Mouse (Mus musculus) midbrain, embryonic 13.5 days (tissue): ENCODE results near the gene Ctrl. TPM values are rescaled to one million over a fixed set of nuclear protein-coding genes. Genes with fewer than 3 reads are reported as not detected.

Experiments
- ATAC-seq: fragments of 200-750 bp; cut with Nextera tagmentation; 2 replicates; pipeline ENCODE4 v1.8.0; 2017; ENCODE audit warnings: mild to moderate bottlenecking, moderate TSS enrichment, moderate library complexity
- H3K27ac ChIP-seq: fragments of 300-500 bp; sonication (generic); 2 replicates; pipeline ENCODE4 v1.5.1; 2015; ENCODE audit warnings: inconsistent platforms, mild to moderate bottlenecking, moderate library complexity
- H3K27me3 ChIP-seq: fragments of 300-500 bp; sonication (generic); 2 replicates; pipeline ENCODE4 v1.6.1; 2015; ENCODE audit warnings: mild to moderate bottlenecking, inconsistent platforms
- H3K36me3 ChIP-seq: fragments of 300-500 bp; sonication (generic); 2 replicates; pipeline ENCODE4 v1.6.1; 2015; ENCODE audit warnings: mild to moderate bottlenecking, inconsistent platforms
- H3K4me1 ChIP-seq: fragments of 300-500 bp; sonication (generic); replicated peaks from 2 replicates; pipeline ENCODE4 v1.6.1; 2015; ENCODE audit warnings: inconsistent platforms
- H3K4me2 ChIP-seq: fragments of 300-500 bp; sonication (generic); replicated peaks from 2 replicates; pipeline ENCODE4 v1.6.1; 2015; ENCODE audit warnings: moderate library complexity, mild to moderate bottlenecking, inconsistent platforms
- H3K4me3 ChIP-seq: fragments of 300-500 bp; sonication (generic); replicated peaks from 2 replicates; pipeline ENCODE4 v1.5.1; 2015; ENCODE audit warnings: mild to moderate bottlenecking, inconsistent platforms
- H3K9ac ChIP-seq: fragments of 300-500 bp; sonication (generic); replicated peaks from 2 replicates; pipeline ENCODE4 v1.6.1; 2015; ENCODE audit warnings: mild to moderate bottlenecking, inconsistent platforms
- H3K9me3 ChIP-seq: fragments of 300-500 bp; sonication (generic); 2 replicates; pipeline ENCODE4 v1.6.1; 2016; ENCODE audit warnings: mild to moderate bottlenecking, inconsistent platforms
- WGBS: fragments of 180-500 bp; shearing (Covaris S2); methylation state at CpG from one replicate; pipeline ENCODE4 v1.1.7; 2015; 5-methylcytosine and 5-hydroxymethylcytosine counted together
- polyA plus RNA-seq: library from polyadenylated mRNA; unstranded; fragments of >200 nt; fragmentation: Nextera tagmentation; extraction: Ambion mirVana; gene quantifications from 2 replicates; pipeline ENCODE4 v1.2.1, GENCODE M21; 2015

Gene Ctrl
- polyA plus RNA-seq, 1 experiment from 2014 or later, result 2.9 TPM

- WGBS, result 79% methylated on average over 14 of the region's 14 CpGs
- H3K9ac ChIP-seq, result no peak overlapping the region
- no peak overlapping the region for H3K4me3 ChIP-seq
- no peaks in the 10 kb centered on the region for H3K36me3 ChIP-seq
- no peak overlapping the region for H3K4me2 ChIP-seq
- peaks cover 19% of the 10 kb centered on the region for H3K27me3 ChIP-seq
- no peaks in the 10 kb centered on the region for H3K9me3 ChIP-seq
- no peak overlapping the region for H3K27ac ChIP-seq
- ATAC-seq, result no peak
- peaks cover 11% of the 10 kb centered on the region for H3K4me1 ChIP-seq
Observed at GRCm38 (mm10) chr8:105961101-105961500, 27.4 kb upstream of the Ctrl start.

GRCm38 (mm10) chr8:105959350-105959749, 25.7 kb upstream of the Ctrl start:
- no peak for ATAC-seq
- H3K4me3 ChIP-seq, result no peak overlapping the region
- WGBS, result 83% methylated on average over 7 of the region's 7 CpGs
- H3K36me3 ChIP-seq, result no peaks in the 10 kb centered on the region
- peaks cover 1% of the 10 kb centered on the region for H3K27me3 ChIP-seq
- no peak overlapping the region for H3K4me2 ChIP-seq
- H3K4me1 ChIP-seq, result no peaks in the 10 kb centered on the region
- H3K27ac ChIP-seq, result no peak overlapping the region
- no peaks in the 10 kb centered on the region for H3K9me3 ChIP-seq
- no peak overlapping the region for H3K9ac ChIP-seq

GRCm38 (mm10) chr8:105957813-105958212, 24.2 kb upstream of the Ctrl start:
- Histone ChIP-seq H3K4me2 (no peak overlapping the region), H3K4me3 (no peak overlapping the region), H3K9ac (no peak overlapping the region), H3K27me3 (no peaks in the 10 kb centered on the region), H3K27ac (no peak overlapping the region), H3K36me3 (no peaks in the 10 kb centered on the region), H3K4me1 (no peaks in the 10 kb centered on the region), H3K9me3 (no peaks in the 10 kb centered on the region)
- ATAC-seq, result no peak
- WGBS, result 62% methylated on average over 2 of the region's 4 CpGs

DNA sequence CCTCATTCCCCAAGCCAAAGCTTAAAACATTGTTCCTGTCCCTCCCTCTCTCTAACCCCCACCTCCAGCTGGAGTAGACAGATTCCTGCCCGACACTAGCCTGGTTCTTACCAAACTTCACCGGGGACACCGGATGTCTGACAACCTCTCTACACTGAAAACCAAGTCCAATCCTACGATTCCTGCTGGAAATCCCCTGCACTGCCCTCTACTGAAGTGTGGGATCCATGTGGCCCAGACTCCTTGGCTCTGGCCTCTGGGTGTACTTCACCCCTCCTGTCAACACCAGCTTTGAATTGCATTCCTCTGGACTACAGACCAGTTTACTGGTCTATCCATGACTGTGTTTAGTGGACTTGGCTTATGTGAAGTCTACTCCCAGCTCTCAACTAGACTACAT, 22.9 kb upstream of the Ctrl start:
- Histone ChIP-seq H3K4me1 (no peaks in the 10 kb centered on the region), H3K36me3 (no peaks in the 10 kb centered on the region), H3K9ac (no peak overlapping the region), H3K27ac (no peak overlapping the region), H3K4me3 (no peak overlapping the region), H3K4me2 (no peak overlapping the region), H3K27me3 (no peaks in the 10 kb centered on the region), H3K9me3 (no peaks in the 10 kb centered on the region)
- 95% methylated on average over 4 of the region's 4 CpGs for WGBS
- no peak for ATAC-seq

DNA sequence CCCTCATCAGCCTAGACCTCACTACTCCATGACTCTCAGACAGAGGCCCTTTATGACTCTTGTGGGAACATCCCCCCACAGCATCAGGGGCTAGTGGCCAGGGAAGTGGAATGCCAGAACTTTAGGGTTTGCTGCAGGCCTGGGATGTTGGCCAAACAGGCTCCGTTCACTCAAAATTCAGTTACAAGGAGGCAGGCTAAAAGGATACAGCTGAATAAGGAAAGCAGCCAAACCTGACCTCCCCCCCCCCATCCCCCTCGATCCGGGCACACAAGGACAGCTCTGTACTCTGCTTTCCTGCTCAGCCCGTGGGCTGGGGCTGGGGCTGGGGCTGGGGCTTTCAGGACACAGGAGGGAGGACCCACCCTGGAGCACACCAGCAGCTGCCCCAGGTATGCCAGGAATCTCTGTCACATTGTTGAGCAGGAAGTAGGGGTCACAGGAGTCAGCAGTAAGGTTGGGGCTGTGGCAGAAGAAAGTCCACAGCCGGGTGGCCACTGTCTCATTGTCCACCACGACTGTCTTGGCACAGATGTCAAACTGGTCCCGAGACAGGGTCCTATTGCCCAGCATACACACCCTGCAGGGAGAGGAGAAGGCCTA, 17.5 kb upstream of the Ctrl start:
- Histone ChIP-seq H3K9me3 (no peaks in the 10 kb centered on the region), H3K27me3 (no peaks in the 10 kb centered on the region), H3K9ac (no peak overlapping the region), H3K4me1 (peaks cover 3% of the 10 kb centered on the region; the same call in 1 of the 2 replicates), H3K4me2 (no peak overlapping the region), H3K36me3 (no peaks in the 10 kb centered on the region), H3K4me3 (no peak overlapping the region), H3K27ac (no peak overlapping the region)
- 69% methylated on average over 7 of the region's 7 CpGs for WGBS
- ATAC-seq, result peak; percentile 81

DNA sequence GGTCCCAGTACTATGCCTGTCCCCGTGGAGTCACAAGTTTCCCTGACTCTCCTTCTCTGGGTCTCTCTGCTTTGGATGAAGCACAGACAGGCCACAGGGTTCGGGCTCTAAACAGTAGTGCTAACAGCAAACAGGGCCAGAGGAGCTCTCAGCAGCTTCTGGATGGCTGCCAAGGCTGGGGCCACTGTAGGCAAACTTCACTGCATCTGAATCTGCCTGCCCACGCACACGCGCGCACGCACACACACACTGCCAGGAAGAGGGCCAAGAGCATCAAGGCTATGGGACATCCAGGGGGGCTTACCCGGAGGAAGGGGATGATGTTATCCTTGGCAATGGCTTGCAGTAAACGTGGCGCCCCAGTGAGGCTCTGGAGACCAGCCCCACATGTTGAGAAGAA, 15.7 kb upstream of the Ctrl start:
- ATAC-seq, result no peak
- Histone ChIP-seq H3K27me3 (no peaks in the 10 kb centered on the region), H3K36me3 (no peaks in the 10 kb centered on the region; the same call in 1 of the 2 replicates), H3K9me3 (no peaks in the 10 kb centered on the region), H3K4me2 (no peak overlapping the region), H3K9ac (no peak overlapping the region), H3K4me1 (peaks cover 3% of the 10 kb centered on the region; the same call in 1 of the 2 replicates), H3K4me3 (no peak overlapping the region), H3K27ac (no peak overlapping the region; the same call in 1 of the 2 replicates)
- 75% methylated on average over 10 of the region's 10 CpGs for WGBS

GRCm38 (mm10) chr8:105943321-105943739, 9.7 kb upstream of the Ctrl start, which contains the start of gene Lcat:
Lcat (minus strand) TSS chr8:105943382.
- Histone ChIP-seq H3K9ac (no peak within 1 kb of the TSS), H3K4me3 (no peak within 1 kb of the TSS), H3K9me3 (no peaks in the 10 kb centered on the region), H3K36me3 (no peaks in the 10 kb centered on the region; the same call in 1 of the 2 replicates), H3K4me2 (no peak within 1 kb of the TSS), H3K27me3 (no peaks in the 10 kb centered on the region), H3K27ac (no peak within 1 kb of the TSS), H3K4me1 (peaks cover 1% of the 10 kb centered on the region)
- 64% methylated on average over 8 of the region's 8 CpGs for WGBS
- no peak for ATAC-seq

GRCm38 (mm10) chr8:105942542-105942941, 8.9 kb upstream of the Ctrl start:
- Histone ChIP-seq H3K9me3 (no peaks in the 10 kb centered on the region), H3K36me3 (no peaks in the 10 kb centered on the region; the same call in 1 of the 2 replicates), H3K4me3 (no peak overlapping the region), H3K27ac (no peak overlapping the region), H3K4me1 (peaks cover 8% of the 10 kb centered on the region), H3K9ac (no peak overlapping the region), H3K27me3 (no peaks in the 10 kb centered on the region), H3K4me2 (no peak overlapping the region)
- 95% methylated on average over 5 of the region's 5 CpGs for WGBS
- ATAC-seq, result no peak

- WGBS, result 92% methylated on average over 11 of the region's 11 CpGs
- no peak for ATAC-seq
- Histone ChIP-seq H3K9me3 (no peaks in the 10 kb centered on the region), H3K27ac (no peak overlapping the region), H3K4me2 (no peak overlapping the region), H3K9ac (no peak overlapping the region), H3K4me1 (peaks cover 8% of the 10 kb centered on the region), H3K4me3 (no peak overlapping the region), H3K36me3 (no peaks in the 10 kb centered on the region; the same call in 1 of the 2 replicates), H3K27me3 (no peaks in the 10 kb centered on the region)
Observed at GRCm38 (mm10) chr8:105942026-105942425, 8.4 kb upstream of the Ctrl start.

- ATAC-seq, result no peak
- WGBS, result 34% methylated on average over 4 of the region's 4 CpGs
- H3K27ac ChIP-seq, result peak within 1 kb of the TSS; percentile 91
Observed at GRCm38 (mm10) chr8:105938306-105938669, 4.6 kb upstream of the Ctrl start, which contains the start of gene Psmb10. Psmb10 (minus strand) TSS chr8:105938444.

DNA sequence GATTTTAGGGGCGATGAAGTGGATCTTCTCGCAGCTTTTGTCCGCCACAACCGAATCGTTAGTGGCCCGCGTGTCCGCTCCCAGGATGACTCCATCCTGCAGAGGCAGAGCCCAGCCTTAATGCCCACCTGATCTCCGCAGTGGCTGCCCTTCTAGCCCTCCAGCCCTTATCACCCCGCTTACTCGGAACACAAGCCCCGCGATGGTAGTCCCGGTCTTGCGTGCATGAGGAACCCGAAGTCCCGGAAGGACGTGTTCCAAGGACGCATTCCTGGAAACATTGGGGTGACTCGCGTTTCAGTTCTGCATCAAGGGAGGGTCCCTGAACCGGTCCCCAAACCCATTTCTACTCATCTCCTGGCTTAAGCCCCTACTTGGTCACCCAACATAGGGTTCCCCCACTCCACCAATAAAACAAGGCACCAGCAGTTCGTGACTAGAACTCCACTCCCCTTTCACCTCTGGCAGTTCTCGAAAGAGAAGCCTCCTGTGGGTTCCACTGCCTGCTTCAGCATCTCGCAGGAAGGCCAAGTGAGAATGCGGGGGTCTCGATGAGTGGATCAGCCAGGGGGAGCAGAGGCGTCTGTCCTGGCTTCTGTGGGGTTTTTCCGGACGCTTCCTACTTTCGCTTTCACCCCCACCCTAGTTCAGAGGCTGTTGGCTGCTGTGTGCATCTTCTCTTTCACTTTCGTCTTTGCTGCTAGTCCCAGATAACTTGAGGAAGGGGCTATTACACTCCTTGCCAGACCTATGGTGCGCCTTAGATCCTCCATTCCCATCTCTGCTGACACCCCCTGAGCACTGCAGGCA, 4.0 kb upstream of the Ctrl start:
- Histone ChIP-seq H3K9me3 (no peaks in the 10 kb centered on the region), H3K4me1 (peaks cover 20% of the 10 kb centered on the region), H3K4me3 (peak overlapping the region; percentile 65), H3K36me3 (peaks cover 3% of the 10 kb centered on the region; the same call in 1 of the 2 replicates), H3K27ac (peak overlapping the region; percentile 91), H3K9ac (peak overlapping the region; percentile 82), H3K4me2 (peak overlapping the region; percentile 90), H3K27me3 (no peaks in the 10 kb centered on the region)
- peak; percentile 59 for ATAC-seq
- WGBS, result 3% methylated on average over 33 of the region's 33 CpGs

More at GRCm38 (mm10) chr8:105938306-105938669, 4.6 kb upstream of the Ctrl start, which contains the start of gene Psmb10:
- H3K4me3 ChIP-seq, result peak within 1 kb of the TSS; percentile 65
- H3K4me2 ChIP-seq, result peak within 1 kb of the TSS; percentile 90
- no peaks in the 10 kb centered on the region for H3K36me3 ChIP-seq
- peak within 1 kb of the TSS; percentile 82 for H3K9ac ChIP-seq
- peaks cover 20% of the 10 kb centered on the region for H3K4me1 ChIP-seq
- no peaks in the 10 kb centered on the region for H3K9me3 ChIP-seq
- H3K27me3 ChIP-seq, result no peaks in the 10 kb centered on the region

- H3K4me2 ChIP-seq, result peak overlapping the region; percentile 90
- ATAC-seq, result peak; percentile 94
- peak overlapping the region; percentile 82 for H3K9ac ChIP-seq
- under 1% methylated on average over 29 of the region's 30 CpGs for WGBS
- peak overlapping the region; percentile 91 for H3K27ac ChIP-seq
- no peaks in the 10 kb centered on the region for H3K27me3 ChIP-seq
- H3K9me3 ChIP-seq, result no peaks in the 10 kb centered on the region
- peaks cover 10% of the 10 kb centered on the region for H3K36me3 ChIP-seq
- peaks cover 20% of the 10 kb centered on the region for H3K4me1 ChIP-seq
- peak overlapping the region; percentile 65 for H3K4me3 ChIP-seq
Observed at GRCm38 (mm10) chr8:105936866-105937475, 3.3 kb upstream of the Ctrl start.
